In genomic region chr6:91508041-91508440, GRCm38 (mm10) we compare ENCODE assay signal across 13 mouse cellular contexts.
"Had no signal": no experiment of that assay in that cellular context is flagged by ENCODE, and none has a peak within 500 bp of the region (broad histone marks: within the 10 kb centered on the region; RNA-seq: fewer than 3 reads in every experiment).

No protein-coding gene starts in this region.

- H3K27me3 ChIP-seq: liver, embryonic 13.5 days; lung, embryonic 15.5 days; midbrain, embryonic 13.5 days; neural tube, embryonic 15.5 days had no signal

- H3K4me3 ChIP-seq: limb, embryonic 10.5 days; liver, embryonic 13.5 days; lung, embryonic 15.5 days; midbrain, embryonic 13.5 days; neural tube, embryonic 15.5 days had no signal

- H3K4me1 ChIP-seq: lung, embryonic 15.5 days; midbrain, embryonic 13.5 days; neural tube, embryonic 15.5 days had no signal

- H3K9ac ChIP-seq: liver, embryonic 13.5 days; liver, postnatal 0 days; lung, embryonic 15.5 days; midbrain, embryonic 13.5 days; neural tube, embryonic 15.5 days had no signal

- H3K4me2 ChIP-seq: liver, embryonic 13.5 days; lung, embryonic 15.5 days; midbrain, embryonic 13.5 days; neural tube, embryonic 15.5 days had no signal

- DNase-seq: kidney, adult 8-10 months; kidney, postnatal 25 days; liver, embryonic 13.5 days; liver, postnatal 0 days; lung, postnatal 14 days; right cerebral cortex, adult 18-20 months; right cerebral cortex, postnatal 25 days had no signal

- ATAC-seq: inflammation-experienced regulatory T-cells, adult 6 months; intestine, postnatal 0 days; liver, postnatal 0 days; midbrain, embryonic 13.5 days had no signal

- H3K9me3 ChIP-seq: limb, embryonic 10.5 days; liver, embryonic 13.5 days; lung, embryonic 15.5 days; midbrain, embryonic 13.5 days; neural tube, embryonic 15.5 days had no signal

- H3K27ac ChIP-seq: limb, embryonic 10.5 days; lung, embryonic 15.5 days; midbrain, embryonic 13.5 days; neural tube, embryonic 15.5 days had no signal
